ENCODE assay signal across 8 mouse cellular contexts in the genomic region with DNA sequence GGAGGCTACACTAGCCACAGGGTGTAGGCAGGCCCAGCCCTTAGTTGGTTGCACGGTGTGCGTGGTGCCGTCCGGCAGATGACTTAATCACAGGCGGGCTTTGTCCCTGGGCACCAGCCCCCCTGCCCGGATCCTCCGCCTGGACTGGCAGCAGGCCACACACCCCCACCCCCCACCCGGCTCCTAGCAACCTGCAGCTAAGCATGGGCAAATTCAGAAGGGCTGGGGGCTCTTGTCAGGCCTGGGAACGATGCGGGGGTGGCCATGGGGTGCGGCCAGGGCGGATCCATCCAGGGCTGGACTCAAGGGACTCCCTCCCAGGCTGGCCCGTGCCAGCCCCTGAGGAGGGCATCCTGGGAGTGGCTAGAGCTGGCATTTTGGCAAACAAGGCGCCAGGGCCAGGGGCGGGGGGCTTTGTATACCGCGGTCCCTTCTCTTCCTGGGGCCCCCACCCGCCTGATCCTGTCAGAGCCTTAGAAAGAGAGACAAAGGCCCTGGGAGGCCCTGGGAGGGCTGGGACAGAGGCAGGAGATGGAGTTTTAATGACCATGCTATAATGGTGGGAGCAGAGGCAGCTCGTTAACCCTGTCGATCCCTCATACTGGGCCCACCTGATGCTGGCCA. TPM values are rescaled to one million over a fixed set of nuclear protein-coding genes. Genes with fewer than 3 reads are reported as not detected.
DNase-seq lines count a peak whose midpoint lies in the region; ATAC-seq and TF ChIP-seq lines count a peak whose summit lies in the region.
"Had no signal": no experiment of that assay in that cellular context is flagged by ENCODE, and none has a peak within 500 bp of the region (broad histone marks: within the 10 kb centered on the region; RNA-seq: fewer than 3 reads in every experiment).

No protein-coding gene starts in this region.

- no peaks in the 10 kb centered on the region for H3K36me3 ChIP-seq in heart, embryonic 16.5 days (ENCODE audit: control insufficient read depth, insufficient read depth)
- H3K36me3 ChIP-seq in lung, postnatal 0 days (ENCODE audit: insufficient read depth, low read length): no peaks in the 10 kb centered on the region

- TF ChIP-seq EP300 in lung, postnatal 0 days (IDR thresholded peaks at IDR 0.05): peak; percentile 28; the same call in 1 of the 2 replicates

- H3K4me1 ChIP-seq in heart, embryonic 16.5 days (ENCODE audit: control insufficient read depth, insufficient read depth, low read length): peaks cover 8% of the 10 kb centered on the region
- peaks cover 32% of the 10 kb centered on the region for H3K4me1 ChIP-seq in lung, postnatal 0 days (ENCODE audit: insufficient read depth, low read depth, low read length)

- no peak overlapping the region for H3K9ac ChIP-seq in heart, embryonic 16.5 days (ENCODE audit: low read length)
- H3K9ac ChIP-seq in lung, postnatal 0 days (replicated peaks; ENCODE audit: low read depth): no peak overlapping the region

- no peak overlapping the region for H3K27ac ChIP-seq in heart, embryonic 16.5 days (ENCODE audit: low read length)
- H3K27ac ChIP-seq in lung, postnatal 0 days (ENCODE audit: low read length): peak overlapping the region; percentile 86

- peaks cover 3% of the 10 kb centered on the region for H3K27me3 ChIP-seq in heart, embryonic 16.5 days (ENCODE audit: control insufficient read depth, insufficient read depth, low read length)
- no peaks in the 10 kb centered on the region for H3K27me3 ChIP-seq in lung, postnatal 0 days (replicated peaks; ENCODE audit: insufficient read depth, low read length)

- no peak overlapping the region for H3K4me2 ChIP-seq in heart, embryonic 16.5 days (ENCODE audit: low read depth, low read length)
- 0 out of 2 replicates have a peak overlapping the region, but pooled peaks have one; percentile 8 for H3K4me2 ChIP-seq in lung, postnatal 0 days (replicated peaks; ENCODE audit: low read depth, low read length)

- DNase-seq in MN1 (ENCODE audit: low spot score): peak; percentile 95
- DNase-seq in embryo, embryonic 11.5 days (ENCODE audit: low read depth, low spot score): peak; percentile 16
- DNase-seq in lung, postnatal 0 days (ENCODE audit: low spot score): peak; percentile 70
- no peak for DNase-seq in spleen, adult 18-20 months
- no peak for DNase-seq in right cerebral cortex, adult 18-20 months

- H3K9me3 ChIP-seq in heart, embryonic 16.5 days (replicated peaks; ENCODE audit: control insufficient read depth, low read length): no peaks in the 10 kb centered on the region
- H3K9me3 ChIP-seq in lung, postnatal 0 days (ENCODE audit: low read length): no peaks in the 10 kb centered on the region

- WGBS in heart, embryonic 16.5 days: 63% methylated on average over 20 of the region's 20 CpGs
- 45% methylated on average over 15 of the region's 20 CpGs for WGBS in lung, postnatal 0 days

- peak; percentile 12; the same call in 1 of the 2 replicates for ATAC-seq in heart, embryonic 16.5 days (replicated peaks; ENCODE audit: extremely low read depth, insufficient read depth, low FRiP score)
- peak; percentile 71 for ATAC-seq in lung, postnatal 0 days
- no peak for ATAC-seq in erythroblast, adult 5-6 weeks (replicated peaks; ENCODE audit: low FRiP score, poor library complexity, severe bottlenecking)

- no peak overlapping the region for H3K4me3 ChIP-seq in heart, embryonic 16.5 days (ENCODE audit: low read length)
- H3K4me3 ChIP-seq in lung, postnatal 0 days (ENCODE audit: low read depth, low read length): no peak overlapping the region
- H3K4me3 ChIP-seq: myocyte had no signal

- no peak for TF ChIP-seq CTCF in lung, postnatal 0 days (IDR thresholded peaks at IDR 0.05)

RNA-seq across cellular contexts. Expression of gene Tmem129, which starts 31.1 kb away (rescaled TPM):
- 37.1 and 37.4 TPM in 2 replicates for polyA plus RNA-seq in heart, embryonic 16.5 days (2015; fragmentation: Nextera tagmentation; extraction: Ambion mirVana)
- 22.5 and 25.1 TPM in 2 replicates for polyA plus RNA-seq in lung, postnatal 0 days (2015; fragmentation: Nextera tagmentation; extraction: Ambion mirVana)
- total RNA-seq in erythroblast, adult 5-6 weeks (2015; ENCODE audit: low replicate concordance): 10.0 and 12.3 TPM in 2 replicates
- total RNA-seq in erythroblast, adult 5-6 weeks (2017; ENCODE audit: low replicate concordance): 10.1 and 14.2 TPM in 2 replicates

RNA-seq across cellular contexts. Expression of gene Tacc3, which starts 31.4 kb away (rescaled TPM):
- polyA plus RNA-seq in heart, embryonic 16.5 days (2015; fragmentation: Nextera tagmentation; extraction: Ambion mirVana): 114 and 122 TPM in 2 replicates
- polyA plus RNA-seq in lung, postnatal 0 days (2015; fragmentation: Nextera tagmentation; extraction: Ambion mirVana): 12.5 and 14.5 TPM in 2 replicates
- total RNA-seq in erythroblast, adult 5-6 weeks (2015; ENCODE audit: low replicate concordance): 58.2 and 84.0 TPM in 2 replicates
- total RNA-seq in erythroblast, adult 5-6 weeks (2017; ENCODE audit: low replicate concordance): 72.4 and 139 TPM in 2 replicates

RNA-seq across cellular contexts. Expression of gene Fgfr3, which starts 32.1 kb away (rescaled TPM):
- 3.9 and 8.8 TPM in 2 replicates for polyA plus RNA-seq in heart, embryonic 16.5 days (2015; fragmentation: Nextera tagmentation; extraction: Ambion mirVana)
- polyA plus RNA-seq in lung, postnatal 0 days (2015; fragmentation: Nextera tagmentation; extraction: Ambion mirVana): 67.9 and 72.5 TPM in 2 replicates
- total RNA-seq in erythroblast, adult 5-6 weeks (2015; ENCODE audit: low replicate concordance): not detected in 2 replicates
- not detected in 2 replicates for total RNA-seq in erythroblast, adult 5-6 weeks (2017; ENCODE audit: low replicate concordance)

RNA-seq across cellular contexts. Expression of gene Slbp, which starts 37.0 kb away (rescaled TPM):
- 119 and 138 TPM in 2 replicates for polyA plus RNA-seq in heart, embryonic 16.5 days (2015; fragmentation: Nextera tagmentation; extraction: Ambion mirVana)
- 81.2 and 85.6 TPM in 2 replicates for polyA plus RNA-seq in lung, postnatal 0 days (2015; fragmentation: Nextera tagmentation; extraction: Ambion mirVana)
- total RNA-seq in erythroblast, adult 5-6 weeks (2015; ENCODE audit: low replicate concordance): 123 and 133 TPM in 2 replicates
- total RNA-seq in erythroblast, adult 5-6 weeks (2017; ENCODE audit: low replicate concordance): 192 and 271 TPM in 2 replicates

RNA-seq across cellular contexts. Expression of gene Gm9903, which starts 59.6 kb away (rescaled TPM):
- 0.65 and 1.00 TPM in 2 replicates for polyA plus RNA-seq in heart, embryonic 16.5 days (2015; fragmentation: Nextera tagmentation; extraction: Ambion mirVana)
- polyA plus RNA-seq in lung, postnatal 0 days (2015; fragmentation: Nextera tagmentation; extraction: Ambion mirVana): 0.37 and 0.41 TPM in 2 replicates
- total RNA-seq in erythroblast, adult 5-6 weeks (2015; ENCODE audit: low replicate concordance): not detected in 2 replicates
- total RNA-seq in erythroblast, adult 5-6 weeks (2017; ENCODE audit: low replicate concordance): not detected in 2 replicates

Comparison
In these comparisons a context has a peak if more than half of its experiments do, and no peak if none do; other contexts are left out.
1. DNase-seq: peak in MN1 (single experiment), embryo, embryonic 11.5 days (single experiment) and lung, postnatal 0 days (single experiment); none in spleen, adult 18-20 months (0 of 2) and right cerebral cortex, adult 18-20 months (single experiment).